Mouse (Mus musculus) erythroblast, embryonic 14.5 days (primary cell): ENCODE results near the gene Gns.

Source experiments
- GATA1 ChIP-seq: IDR thresholded peaks from 2 replicates; pipeline ENCODE4 v1.6.1; 2012; ENCODE audit warnings: low read length, inconsistent platforms, mixed read lengths
- TAL1 ChIP-seq: IDR thresholded peaks from 3 replicates; pipeline ENCODE4 v1.6.1; 2012; ENCODE audit warnings: low read length, inconsistent platforms, mixed read lengths

GRCm38 (mm10) chr10:121432041-121432634, 67.2 kb downstream of the Gns start:
- TF ChIP-seq TAL1 (no peak), GATA1 (no peak)
